Mouse (Mus musculus) liver, embryonic 14.5 days (tissue): ENCODE measurements at regions not wholly inside any gene's neighbourhood (a gene's known extent, or its start where the extent isn't known, plus 50 kb on each side); places are given as distances from the start of the nearest gene placed in this dataset.

Source experiments
- ATAC-seq: fragments of 200-750 bp; cut with Nextera tagmentation; 2 replicates; pipeline ENCODE4 v1.8.0; 2017; ENCODE audit warnings: moderate number of reproducible peaks, mild to moderate bottlenecking, moderate library complexity; ENCODE audit not compliant: insufficient read depth
- DNase-seq, 3 experiments: peaks; one replicate each; pipeline ENCODE4 v3.0.0-alpha.2; 2012 to 2013; ENCODE audit warnings: low read depth in 3 of 3, low spot score in 3 of 3
- H3K27ac ChIP-seq: fragments of 300-500 bp; sonication (generic); 2 replicates; pipeline ENCODE4 v1.5.1; 2014; ENCODE audit warnings: moderate library complexity, mild to moderate bottlenecking, control low read depth, inconsistent platforms
- H3K27me3 ChIP-seq: fragments of 300-500 bp; sonication (generic); 2 replicates; pipeline ENCODE4 v1.6.1; 2014; ENCODE audit warnings: mild to moderate bottlenecking, low read length, moderate library complexity; ENCODE audit not compliant: control insufficient read depth, insufficient read depth
- H3K36me3 ChIP-seq: fragments of 300-500 bp; sonication (generic); replicated peaks from 2 replicates; pipeline ENCODE4 v1.6.1; 2014; ENCODE audit warnings: low read depth; ENCODE audit not compliant: control insufficient read depth, insufficient read depth
- H3K4me1 ChIP-seq, 2 experiments: fragments of 200-500 bp in 1 of 2; fragments of 300-500 bp in 1 of 2; sonication (generic) in 1 of 2; replicated peaks; 2 replicates each; pipeline ENCODE4 v1.6.1; 2012 to 2014; ENCODE audit warnings: antibody characterized with exemption in 1 of 2, inconsistent platforms in 1 of 2, low read length in 1 of 2; ENCODE audit not compliant: control insufficient read depth in 2 of 2, insufficient read depth in 2 of 2
- H3K4me2 ChIP-seq: fragments of 300-500 bp; sonication (generic); 2 replicates; pipeline ENCODE4 v1.6.1; 2014; ENCODE audit warnings: low read depth, mild to moderate bottlenecking, control low read depth, moderate library complexity
- H3K4me3 ChIP-seq, 2 experiments: fragments of 200-500 bp in 1 of 2; fragments of 300-500 bp in 1 of 2; sonication (generic) in 1 of 2; 2 replicates each; pipeline ENCODE4 v1.5.1; 2012 to 2014; ENCODE audit warnings: low read depth in 2 of 2, low read length in 2 of 2, mild to moderate bottlenecking in 2 of 2, control low read depth in 1 of 2, inconsistent platforms in 1 of 2, moderate library complexity in 1 of 2; ENCODE audit not compliant: insufficient read depth in 1 of 2
- H3K9ac ChIP-seq: fragments of 300-500 bp; sonication (generic); replicated peaks from 2 replicates; pipeline ENCODE4 v1.6.1; 2014; ENCODE audit warnings: mild to moderate bottlenecking, control low read depth, moderate library complexity
- H3K9me3 ChIP-seq: fragments of 300-500 bp; sonication (generic); 2 replicates; pipeline ENCODE4 v1.6.1; 2016; ENCODE audit warnings: low read length, mixed read lengths; ENCODE audit not compliant: control insufficient read depth
- CTCF ChIP-seq: IDR thresholded peaks from 2 replicates; pipeline ENCODE4 v1.5.1; 2016; ENCODE audit warnings: antibody characterized with exemption, low read depth, control low read depth
- EP300 ChIP-seq: IDR thresholded peaks from 2 replicates; pipeline ENCODE4 v1.6.1; 2016; ENCODE audit warnings: antibody characterized with exemption, low read depth
- WGBS: fragments of 180-500 bp; shearing (Covaris S2); extraction: QIAGEN DNeasy Blood & Tissue Kit; methylation state at CpG from one replicate; pipeline ENCODE4 v1.1.7; 2014; ENCODE audit not compliant: insufficient replicate concordance; 5-methylcytosine and 5-hydroxymethylcytosine counted together

- Histone ChIP-seq H3K9me3 (no peaks in the 10 kb centered on the region), H3K9ac (no peak overlapping the region), H3K36me3 (no peaks in the 10 kb centered on the region), H3K4me1 (peaks cover 2 to 18% of the 10 kb centered on the region in 2 experiments; a peak in 2 of 4 replicates), H3K4me2 (no peak overlapping the region), H3K27me3 (no peaks in the 10 kb centered on the region), H3K27ac (no peak overlapping the region), H3K4me3 (no peak overlapping the region)
- ATAC-seq (no peak), DNase-seq (no peak)
- TF ChIP-seq EP300, result no peak
- no peak for TF ChIP-seq CTCF
- 78% methylated on average over 2 of the region's 2 CpGs for WGBS
These were observed 84.7 kb upstream of the Tmem189 start for GRCm38 (mm10) chr2:167774166-167774805.

- no peaks in the 10 kb centered on the region for H3K27me3 ChIP-seq
- no peak for ATAC-seq
- DNase-seq, result no peak
- no peak for TF ChIP-seq CTCF
- no peak for TF ChIP-seq EP300
- 69% methylated on average over 5 of the region's 5 CpGs for WGBS
- H3K36me3 ChIP-seq, result no peaks in the 10 kb centered on the region
- no peak overlapping the region for H3K4me3 ChIP-seq
- H3K27ac ChIP-seq, result no peak overlapping the region
- H3K9me3 ChIP-seq, result no peaks in the 10 kb centered on the region
- peaks cover 2 to 12% of the 10 kb centered on the region in 2 experiments; a peak in 2 of 4 replicates for H3K4me1 ChIP-seq
- no peak overlapping the region for H3K9ac ChIP-seq
- H3K4me2 ChIP-seq, result no peak overlapping the region
These were observed 83.2 kb upstream of the Tmem189 start for GRCm38 (mm10) chr2:167772834-167773233.

- ATAC-seq (no peak), DNase-seq (no peak)
- H3K9me3 ChIP-seq, result no peaks in the 10 kb centered on the region
- no peaks in the 10 kb centered on the region for H3K27me3 ChIP-seq
- no peak overlapping the region for H3K27ac ChIP-seq
- H3K4me1 ChIP-seq, result peaks cover 15 to 17% of the 10 kb centered on the region in 2 experiments
- H3K36me3 ChIP-seq, result no peaks in the 10 kb centered on the region
- no peak overlapping the region for H3K4me3 ChIP-seq
- H3K4me2 ChIP-seq, result no peak overlapping the region
- H3K9ac ChIP-seq, result no peak overlapping the region
- TF ChIP-seq EP300, result no peak
- no peak for TF ChIP-seq CTCF
- 76% methylated on average over 13 of the region's 13 CpGs for WGBS
These were observed 78.3 kb upstream of the Tmem189 start for GRCm38 (mm10) chr2:167767962-167768361.

- DNase-seq, result no peak
- ATAC-seq, result no peak
- H3K27ac ChIP-seq, result no peak overlapping the region
These were observed 77.7 kb upstream of the Tmem189 start for GRCm38 (mm10) chr2:167767371-167767770.

GRCm38 (mm10) chr2:167765811-167766210 lies 76.2 kb upstream of the Tmem189 start:
- Histone ChIP-seq H3K4me3 (no peak overlapping the region), H3K9ac (no peak overlapping the region), H3K4me2 (no peak overlapping the region), H3K9me3 (no peaks in the 10 kb centered on the region), H3K36me3 (no peaks in the 10 kb centered on the region), H3K27ac (no peak overlapping the region; the same call in 1 of the 2 replicates), H3K27me3 (no peaks in the 10 kb centered on the region), H3K4me1 (peaks cover 15 to 17% of the 10 kb centered on the region in 2 experiments)
- no peak for ATAC-seq
- no peak for DNase-seq
- 80% methylated on average over 6 of the region's 6 CpGs for whole genome bisulfite sequencing
- TF ChIP-seq EP300 (no peak), CTCF (no peak)

More at GRCm38 (mm10) chr2:167767371-167767770, 77.7 kb upstream of the Tmem189 start:
- Histone ChIP-seq H3K36me3 (no peaks in the 10 kb centered on the region), H3K4me2 (no peak overlapping the region), H3K9ac (no peak overlapping the region), H3K4me3 (no peak overlapping the region), H3K4me1 (peaks cover 15 to 17% of the 10 kb centered on the region in 2 experiments), H3K9me3 (no peaks in the 10 kb centered on the region), H3K27me3 (no peaks in the 10 kb centered on the region)
- WGBS, result 74% methylated on average over 8 of the region's 8 CpGs
- TF ChIP-seq EP300 (no peak), CTCF (no peak)
